Mouse (Mus musculus) spleen, adult 2 months (tissue): ENCODE results near the gene Hpd.
A peak's percentile ranks its signal among the peaks of the same experiment; 100 is the strongest.

ENCODE experiments used
- CTCF ChIP-seq: fragments of 200-500 bp; IDR thresholded peaks from 2 replicates; pipeline ENCODE4 v1.5.1; 2011; ENCODE audit warnings: mild to moderate bottlenecking, inconsistent platforms; ENCODE audit not compliant: insufficient read depth, insufficient read length, insufficient replicate concordance; ENCODE audit errors: extremely low read depth
- POLR2A ChIP-seq: fragments of 200-500 bp; IDR thresholded peaks from 2 replicates; pipeline ENCODE4 v1.6.1; 2011; ENCODE audit warnings: low read depth, low read length, inconsistent platforms

DNA sequence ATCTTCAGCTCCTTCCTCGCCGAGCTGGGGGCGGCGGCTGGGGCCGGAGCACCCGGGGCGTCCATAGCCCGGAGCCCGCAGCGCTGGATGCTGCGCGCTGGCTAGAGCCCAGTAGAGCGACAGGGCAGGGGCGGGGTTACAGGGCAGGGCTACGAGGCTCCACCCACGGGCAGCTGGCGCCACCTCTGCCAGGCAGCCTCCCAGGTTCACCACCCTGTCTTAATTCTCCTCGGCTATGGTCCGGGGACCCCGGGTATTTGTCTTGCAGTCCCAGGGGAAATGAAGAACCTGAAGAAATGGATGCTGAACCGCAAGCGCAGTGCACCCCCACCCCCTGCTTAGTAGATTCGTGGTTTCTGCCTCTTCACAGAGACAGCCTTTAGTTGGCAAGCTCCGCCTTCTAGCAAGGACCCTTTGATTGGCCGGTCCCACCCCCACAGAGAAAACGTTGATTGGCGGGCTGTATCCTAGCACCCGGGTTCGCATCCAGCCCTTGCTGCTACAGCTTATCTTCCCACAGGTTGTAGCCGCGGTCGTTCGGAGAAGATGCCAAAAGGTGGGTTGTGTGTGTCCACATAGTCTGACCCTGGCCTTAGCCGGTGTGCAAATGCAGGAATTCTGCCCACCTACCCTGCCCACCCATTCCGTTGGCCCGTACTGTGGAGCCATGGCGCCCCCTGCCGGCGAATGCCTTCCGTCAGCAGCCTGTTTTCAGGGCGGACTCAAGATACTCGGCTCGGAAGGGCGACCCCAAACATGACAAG lies 50.0 kb downstream of the Hpd start, which contains the start of gene Rhof:
- TF ChIP-seq CTCF (peak; percentile 96), POLR2A (peak; percentile 81)
